In the genomic region with DNA sequence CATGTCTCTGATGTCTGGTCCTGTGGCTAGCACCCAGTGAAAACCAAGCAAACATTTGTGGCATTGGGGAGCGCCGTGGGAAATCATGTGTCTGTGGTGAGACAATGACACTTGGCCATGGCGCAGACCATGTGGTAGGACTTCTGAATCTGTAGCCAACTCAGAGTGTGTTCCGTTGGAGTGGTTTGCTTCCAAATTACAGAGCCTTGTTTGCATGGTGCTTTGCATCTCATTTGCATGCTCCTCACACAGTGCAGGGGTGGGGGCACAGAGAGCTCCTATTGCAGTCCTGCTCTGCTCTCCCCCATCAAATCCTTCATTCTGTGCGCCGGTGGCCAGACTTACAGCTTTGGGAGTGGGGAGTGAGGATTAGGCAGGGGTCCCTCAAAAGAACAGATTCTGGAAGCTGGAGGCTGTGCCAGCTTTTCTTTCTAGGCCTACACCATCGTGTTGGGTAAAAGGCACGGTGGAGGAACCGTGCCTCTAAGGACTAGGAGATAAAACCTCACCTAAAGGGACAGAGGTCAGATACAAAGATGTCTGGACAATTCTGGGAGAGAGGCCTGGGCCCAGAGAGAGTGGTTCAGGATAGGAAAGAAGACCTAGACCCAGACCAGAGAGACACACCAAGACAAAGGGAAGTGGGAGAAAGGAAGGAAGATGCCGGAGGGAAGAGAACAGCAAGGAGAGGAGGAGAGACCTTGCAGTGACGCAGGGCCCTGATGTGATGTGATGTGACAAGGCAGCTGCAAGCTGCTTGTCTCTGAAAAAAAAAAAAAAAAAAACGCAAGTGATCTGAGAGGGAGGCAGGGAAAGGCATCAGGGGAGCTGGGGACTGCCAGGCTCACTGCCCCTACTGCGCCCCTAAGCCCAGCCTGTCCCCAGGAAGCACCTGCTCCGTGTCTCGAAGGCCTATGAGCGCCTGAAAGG, we compare ENCODE assay signal across 10 mouse cellular contexts.
DNase-seq lines count a peak whose midpoint lies in the region; ATAC-seq and TF ChIP-seq lines count a peak whose summit lies in the region.
"Had no signal": no experiment of that assay in that cellular context is flagged by ENCODE, and none has a peak within 500 bp of the region (broad histone marks: within the 10 kb centered on the region; RNA-seq: fewer than 3 reads in every experiment).

No protein-coding gene starts in this region.

- peaks cover 6% of the 10 kb centered on the region for H3K4me1 ChIP-seq in cortical plate, adult 2 months (ENCODE audit: control insufficient read depth, insufficient read depth, low read length)
- H3K4me1 ChIP-seq in neural tube, embryonic 12.5 days, result peaks cover 47% of the 10 kb centered on the region
- H3K4me1 ChIP-seq: liver, embryonic 15.5 days had no signal

- H3K27ac ChIP-seq in cortical plate, adult 2 months (ENCODE audit: insufficient read depth, low read length), result peak overlapping the region; percentile 58
- H3K27ac ChIP-seq in left cerebral cortex, adult 2 months, result peak overlapping the region; percentile 69
- H3K27ac ChIP-seq in neural tube, embryonic 12.5 days, result peak overlapping the region; percentile 81
- H3K27ac ChIP-seq: heart, adult 2 months; liver, embryonic 15.5 days had no signal

- intact Hi-C loops in left cerebral cortex, adult 2 months (cut with DNase I), result loop anchor here (2.0 kb wide), 1 partner anchor 73 kb away; no protein-coding TSS in a partner anchor
- intact Hi-C loops in heart, postnatal 14 days (cut with DNase I), result no loop called here

- no peaks in the 10 kb centered on the region for H3K27me3 ChIP-seq in neural tube, embryonic 12.5 days (replicated peaks)
- H3K27me3 ChIP-seq: liver, embryonic 15.5 days had no signal

- TF ChIP-seq CTCF in cortical plate, adult 2 months (IDR thresholded peaks at IDR 0.05; ENCODE audit: extremely low read depth, insufficient read depth, low read length), result no peak
- TF ChIP-seq CTCF in left cerebral cortex, adult 2 months (IDR thresholded peaks at IDR 0.05), result no peak

- no peaks in the 10 kb centered on the region for H3K36me3 ChIP-seq in neural tube, embryonic 12.5 days
- H3K36me3 ChIP-seq: liver, embryonic 15.5 days had no signal

- H3K4me2 ChIP-seq in neural tube, embryonic 12.5 days (replicated peaks), result no peak overlapping the region
- H3K4me2 ChIP-seq: liver, embryonic 15.5 days had no signal

- H3K4me3 ChIP-seq in cortical plate, adult 2 months (ENCODE audit: insufficient read depth, low read length), result no peak overlapping the region
- no peak overlapping the region for H3K4me3 ChIP-seq in left cerebral cortex, adult 2 months
- no peak overlapping the region for H3K4me3 ChIP-seq in neural tube, embryonic 12.5 days
- H3K4me3 ChIP-seq: heart, adult 2 months; liver, embryonic 15.5 days had no signal

- WGBS in neural tube, embryonic 12.5 days, result 47% methylated on average over 15 of the region's 16 CpGs

- ATAC-seq in neural tube, embryonic 12.5 days (ENCODE audit: low FRiP score, low read depth), result peak; percentile 61
- no peak for ATAC-seq in erythroid progenitor cell, adult 5-6 weeks (replicated peaks; ENCODE audit: low FRiP score, poor library complexity, severe bottlenecking)
- ATAC-seq in megakaryocyte, adult 5-6 weeks (ENCODE audit: poor library complexity, severe bottlenecking), result no peak

- H3K9ac ChIP-seq in neural tube, embryonic 12.5 days, result 0 out of 2 replicates have a peak overlapping the region, but pooled peaks have one; percentile 17
- H3K9ac ChIP-seq: liver, embryonic 15.5 days had no signal

- peak; percentile 73 to 75 for DNase-seq in frontal cortex, adult 2 months (ENCODE audit: extremely low spot score in 1 of 2, low spot score in 1 of 2)
- DNase-seq in left cerebral cortex, adult 2 months (ENCODE audit: extremely low spot score in 1 of 2, low spot score in 2 of 2), result peak; percentile 50 to 57
- no peak for DNase-seq in heart, postnatal 14 days
- no peak for DNase-seq in lung, postnatal 4 days
- DNase-seq: heart, adult 2 months had no signal

- H3K9me3 ChIP-seq in neural tube, embryonic 12.5 days, result no peaks in the 10 kb centered on the region
- H3K9me3 ChIP-seq: liver, embryonic 15.5 days had no signal

- TF ChIP-seq POLR2A in cortical plate, adult 2 months (IDR thresholded peaks at IDR 0.05; ENCODE audit: extremely low read depth, insufficient read depth, low read length), result no peak

Comparison
In these comparisons a context has a peak if more than half of its experiments do, and no peak if none do; other contexts are left out.
1. DNase-seq: peak in frontal cortex, adult 2 months (2 of 2) and left cerebral cortex, adult 2 months (2 of 2); none in heart, postnatal 14 days (0 of 2) and lung, postnatal 4 days (0 of 2).
2. Peak in every context shown above with its lines, with median percentiles within 50 percentile points of each other: H3K27ac ChIP-seq.